Mouse (Mus musculus): ENCODE results near the gene Capn1. TPM values are rescaled to one million over a fixed set of nuclear protein-coding genes. Genes with fewer than 3 reads are reported as not detected.
"Not testable (repeated sequence)": the region's sequence is repeated elsewhere in the genome, so short reads cannot be mapped to it uniquely, and the experiment has no call there.

Gene Capn1
- total RNA-seq (2021) = 10 to 100 TPM; 20.5 to 26.0 TPM

- peak; percentile 60 to 72 for DNase-seq
These were observed at the start of gene Capn1 for GRCm38 (mm10) chr19:6015511-6016315. TSS of gene Capn1 (minus strand) at chr19:6015897.

GRCm38 (mm10) chr19:6063081-6063480 is 47.4 kb upstream of the Capn1 start:
- DNase-seq = no peak

GRCm38 (mm10) chr19:6062418-6062817 is 46.7 kb upstream of the Capn1 start:
- DNase-seq = no peak

GRCm38 (mm10) chr19:6061641-6062302 is 46.1 kb upstream of the Capn1 start:
- peak; percentile 45 for DNase-seq

GRCm38 (mm10) chr19:6061021-6061533 is 45.4 kb upstream of the Capn1 start, which contains the start of gene Znhit2:
TSS of gene Znhit2 (plus strand) at chr19:6061192.
- peak; percentile 93 to 94 for DNase-seq

- DNase-seq = no peak
These were observed 43.3 kb upstream of the Capn1 start for GRCm38 (mm10) chr19:6058966-6059365.

- no peak for DNase-seq
These were observed 42.8 kb upstream of the Capn1 start for GRCm38 (mm10) chr19:6058513-6058912.

- DNase-seq = peak; percentile 98 to 99
These were observed 41.8 kb upstream of the Capn1 start, which contains the start of the genes Mrpl49 and Fau for GRCm38 (mm10) chr19:6057313-6058096. TSS of gene Mrpl49 (minus strand) at chr19:6057785. TSS of gene Fau (plus strand) at chr19:6057844.

GRCm38 (mm10) chr19:6056696-6057095 is 41.0 kb upstream of the Capn1 start:
- no peak for DNase-seq

GRCm38 (mm10) chr19:6054296-6054695 is 38.6 kb upstream of the Capn1 start:
- DNase-seq = no peak

GRCm38 (mm10) chr19:6052516-6052915 is 36.8 kb upstream of the Capn1 start:
- no peak for DNase-seq

GRCm38 (mm10) chr19:6048681-6049410 is 33.1 kb upstream of the Capn1 start:
- no peak for DNase-seq

- no peak for DNase-seq
These were observed 32.1 kb upstream of the Capn1 start for GRCm38 (mm10) chr19:6047899-6048166.

- DNase-seq = no peak
These were observed 31.6 kb upstream of the Capn1 start for GRCm38 (mm10) chr19:6047154-6047898.

- DNase-seq = peak; percentile 90 to 92
These were observed 30.8 kb upstream of the Capn1 start, which contains the start of gene Syvn1 for GRCm38 (mm10) chr19:6046294-6047153. TSS of gene Syvn1 (plus strand) at chr19:6046576.

GRCm38 (mm10) chr19:6045366-6046293 is 29.9 kb upstream of the Capn1 start:
- DNase-seq = no peak

- DNase-seq = not testable (repeated sequence)
These were observed 28.4 kb upstream of the Capn1 start for GRCm38 (mm10) chr19:6044102-6044501.

- DNase-seq = no peak
These were observed 26.6 kb upstream of the Capn1 start for GRCm38 (mm10) chr19:6042293-6042692.

GRCm38 (mm10) chr19:6040002-6040401 is 24.3 kb upstream of the Capn1 start:
- DNase-seq = no peak

Data from layer of hippocampus, postnatal 36 days (tissue).